Mouse (Mus musculus) ES-E14 (cell line): ENCODE data around the gene Pfn2.

Experiments used
- MAFK ChIP-seq: IDR thresholded peaks from 2 replicates; pipeline ENCODE4 v1.6.1; 2014; ENCODE audit warnings: mild to moderate bottlenecking, low read depth, low read length, inconsistent platforms; ENCODE audit not compliant: insufficient read depth
- ZNF384 ChIP-seq: IDR thresholded peaks from 2 replicates; pipeline ENCODE4 v1.6.1; 2012; ENCODE audit warnings: low read depth, low read length, inconsistent platforms

- TF ChIP-seq MAFK (no peak), ZNF384 (no peak)
Measured at GRCm38 (mm10) chr3:57825866-57826265, 22.0 kb downstream of the Pfn2 start.
